ENCODE assay signal across 8 mouse cellular contexts in the genomic region with DNA sequence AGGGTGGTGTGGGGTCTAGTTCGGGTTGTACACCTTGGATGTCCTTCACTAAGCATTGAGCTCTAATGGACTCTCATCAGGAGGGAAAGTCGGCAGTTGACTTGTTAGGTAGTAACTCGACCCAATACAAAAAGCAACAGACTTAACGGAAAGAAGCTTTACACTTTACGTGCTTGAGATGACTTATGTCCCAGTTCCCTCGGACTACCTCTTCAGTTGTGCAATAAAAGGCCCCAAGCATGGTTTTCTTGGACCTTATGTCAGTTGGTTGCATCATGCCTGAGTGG. TPM values are rescaled to one million over a fixed set of nuclear protein-coding genes. Genes with fewer than 3 reads are reported as not detected.
DNase-seq lines count a peak whose midpoint lies in the region; ATAC-seq and TF ChIP-seq lines count a peak whose summit lies in the region.

No protein-coding gene starts in this region.

- peak overlapping the region; percentile 96 for H3K4me3 ChIP-seq in lung, embryonic 14.5 days (ENCODE audit: low read depth, low read length)
- peak overlapping the region; percentile 97 for H3K4me3 ChIP-seq in limb, embryonic 14.5 days (replicated peaks; ENCODE audit: low read length)

- H3K9ac ChIP-seq in lung, embryonic 14.5 days, result peak overlapping the region; percentile 97
- H3K9ac ChIP-seq in limb, embryonic 14.5 days (ENCODE audit: low read depth, low read length, severe bottlenecking), result peak overlapping the region; percentile 99

- no peak; the same call in 1 of the 2 replicates for TF ChIP-seq POLR2A in limb, embryonic 14.5 days (IDR thresholded peaks at IDR 0.05; ENCODE audit: borderline replicate concordance, extremely low read depth, insufficient read depth, insufficient read length)

- H3K36me3 ChIP-seq in lung, embryonic 14.5 days (ENCODE audit: insufficient read depth), result peaks cover 13% of the 10 kb centered on the region
- peaks cover 16% of the 10 kb centered on the region for H3K36me3 ChIP-seq in limb, embryonic 14.5 days (ENCODE audit: control insufficient read depth, insufficient read depth, low read length)

- peak overlapping the region; percentile 99 for H3K27ac ChIP-seq in lung, embryonic 14.5 days (ENCODE audit: low read depth)
- peak overlapping the region; percentile 97 for H3K27ac ChIP-seq in limb, embryonic 14.5 days (replicated peaks; ENCODE audit: low read depth, low read length)

- H3K4me1 ChIP-seq in lung, embryonic 14.5 days (ENCODE audit: insufficient read depth), result 0 out of 2 replicates have a peak, but pooled peaks cover 9% of the 10 kb centered on the region
- peaks cover 12% of the 10 kb centered on the region for H3K4me1 ChIP-seq in limb, embryonic 14.5 days (ENCODE audit: control insufficient read depth, insufficient read depth, low read length)

- intact Hi-C loops in gastrocnemius, postnatal 36 days (cut with DNase I), result no loop called here

- no peak for TF ChIP-seq CTCF in lung, embryonic 14.5 days (IDR thresholded peaks at IDR 0.05; ENCODE audit: low read depth)

- H3K9me3 ChIP-seq in lung, embryonic 14.5 days (ENCODE audit: low read depth, low read length), result no peaks in the 10 kb centered on the region
- H3K9me3 ChIP-seq in limb, embryonic 14.5 days (ENCODE audit: control insufficient read depth, low read length), result no peaks in the 10 kb centered on the region

- WGBS in lung, embryonic 14.5 days, result under 1% methylated on average over 6 of the region's 6 CpGs
- under 1% methylated on average over 6 of the region's 6 CpGs for WGBS in limb, embryonic 14.5 days

- peak overlapping the region; percentile 79 for H3K4me2 ChIP-seq in lung, embryonic 14.5 days
- peak overlapping the region; percentile 81 for H3K4me2 ChIP-seq in limb, embryonic 14.5 days (replicated peaks; ENCODE audit: low read depth, low read length, severe bottlenecking)

- H3K27me3 ChIP-seq in lung, embryonic 14.5 days (ENCODE audit: insufficient read depth, low read length), result no peaks in the 10 kb centered on the region
- H3K27me3 ChIP-seq in limb, embryonic 14.5 days (ENCODE audit: control insufficient read depth, insufficient read depth, low read length), result no peaks in the 10 kb centered on the region

- no peak for ATAC-seq in lung, embryonic 14.5 days (ENCODE audit: insufficient read depth)
- ATAC-seq in limb, embryonic 14.5 days (ENCODE audit: low FRiP score, low read depth), result no peak

- no peak for DNase-seq in lung, embryonic 14.5 days
- no peak for DNase-seq in lung, postnatal 25 days (ENCODE audit: low spot score)
- DNase-seq in fat pad, adult 2 months (ENCODE audit: extremely low read depth, low read depth, low spot score), result peak; percentile 68
- DNase-seq in limb, embryonic 14.5 days (ENCODE audit: low spot score), result no peak
- peak; percentile 52 for DNase-seq in skeletal muscle tissue, adult 2 months (ENCODE audit: low read depth, low spot score)
- DNase-seq in cerebellum, adult 18-20 months, result no peak
- DNase-seq in gastrocnemius, postnatal 36 days, result no peak
- no peak for DNase-seq in spleen, adult 12 weeks (ENCODE audit: low spot score)

RNA-seq across cellular contexts. Expression of a gene that starts 0.4 kb away (rescaled TPM):
- 167 and 176 TPM in 2 replicates for polyA plus RNA-seq in lung, embryonic 14.5 days (2014; fragmentation: Nextera tagmentation; extraction: Ambion mirVana)
- polyA plus RNA-seq in limb, embryonic 14.5 days (2012; rRNA removed), result 73.8 and 99.9 TPM in 2 replicates
- 167 and 179 TPM in 2 replicates for polyA plus RNA-seq in limb, embryonic 14.5 days (2014; fragmentation: Nextera tagmentation; extraction: Ambion mirVana)
- 10 to 100 TPM; 43.3 to 44.6 TPM for total RNA-seq in gastrocnemius, postnatal 36 days (2021)

RNA-seq across cellular contexts. Expression of a gene that starts 0.6 kb away (rescaled TPM):
- polyA plus RNA-seq in lung, embryonic 14.5 days (2014; fragmentation: Nextera tagmentation; extraction: Ambion mirVana), result 129 and 131 TPM in 2 replicates
- 65.2 and 76.3 TPM in 2 replicates for polyA plus RNA-seq in limb, embryonic 14.5 days (2012; rRNA removed)
- 105 and 116 TPM in 2 replicates for polyA plus RNA-seq in limb, embryonic 14.5 days (2014; fragmentation: Nextera tagmentation; extraction: Ambion mirVana)
- 10 to 100 TPM; 11.5 to 13.3 TPM for total RNA-seq in gastrocnemius, postnatal 36 days (2021)

RNA-seq across cellular contexts. Expression of a gene that starts 13.8 kb away (rescaled TPM):
- 57.4 and 62.8 TPM in 2 replicates for polyA plus RNA-seq in lung, embryonic 14.5 days (2014; fragmentation: Nextera tagmentation; extraction: Ambion mirVana)
- polyA plus RNA-seq in limb, embryonic 14.5 days (2012; rRNA removed), result 39.9 and 49.7 TPM in 2 replicates
- polyA plus RNA-seq in limb, embryonic 14.5 days (2014; fragmentation: Nextera tagmentation; extraction: Ambion mirVana), result 45.1 and 47.3 TPM in 2 replicates
- 10 to 100 TPM; 18.9 to 21.7 TPM for total RNA-seq in gastrocnemius, postnatal 36 days (2021)

RNA-seq across cellular contexts. Expression of a gene that starts 14.6 kb away (rescaled TPM):
- polyA plus RNA-seq in lung, embryonic 14.5 days (2014; fragmentation: Nextera tagmentation; extraction: Ambion mirVana), result 1.2 and 1.3 TPM in 2 replicates
- 0.08 and 0.22 TPM in 2 replicates for polyA plus RNA-seq in limb, embryonic 14.5 days (2012; rRNA removed)
- polyA plus RNA-seq in limb, embryonic 14.5 days (2014; fragmentation: Nextera tagmentation; extraction: Ambion mirVana), result 1.4 and 1.6 TPM in 2 replicates
- not detected for total RNA-seq in gastrocnemius, postnatal 36 days (2021)

RNA-seq across cellular contexts. Expression of a gene that starts 45.1 kb away (rescaled TPM):
- polyA plus RNA-seq in lung, embryonic 14.5 days (2014; fragmentation: Nextera tagmentation; extraction: Ambion mirVana), result 6.3 and 8.0 TPM in 2 replicates
- polyA plus RNA-seq in limb, embryonic 14.5 days (2012; rRNA removed), result 9.8 and 11.9 TPM in 2 replicates
- 15.0 and 21.2 TPM in 2 replicates for polyA plus RNA-seq in limb, embryonic 14.5 days (2014; fragmentation: Nextera tagmentation; extraction: Ambion mirVana)
- under 1 TPM in 1 of 2 experiments, not detected in 1; 0.32 TPM for total RNA-seq in gastrocnemius, postnatal 36 days (2021)

Comparison
In these comparisons a context has a peak if more than half of its experiments do, and no peak if none do; other contexts are left out.
1. DNase-seq: peak in fat pad, adult 2 months (single experiment) and skeletal muscle tissue, adult 2 months (single experiment); none in lung, embryonic 14.5 days (single experiment), lung, postnatal 25 days (single experiment), limb, embryonic 14.5 days (single experiment), cerebellum, adult 18-20 months (0 of 2), gastrocnemius, postnatal 36 days (0 of 2) and spleen, adult 12 weeks (single experiment).